Mouse (Mus musculus) heart, embryonic 16.5 days (tissue): ENCODE results near the gene Pfdn2. TPM values are rescaled to one million over a fixed set of nuclear protein-coding genes. Genes with fewer than 3 reads are reported as not detected.
"Not testable (repeated sequence)": the region's sequence is repeated elsewhere in the genome, so short reads cannot be mapped to it uniquely, and the experiment has no call there.

Experiments
- ATAC-seq: fragments of 200-750 bp; cut with Nextera tagmentation; replicated peaks from 2 replicates; pipeline ENCODE4 v1.8.0; 2017; ENCODE audit warnings: moderate number of reproducible peaks; ENCODE audit not compliant: insufficient read depth, low FRiP score; ENCODE audit errors: extremely low read depth
- H3K27ac ChIP-seq: fragments of 300-500 bp; sonication (generic); 2 replicates; pipeline ENCODE4 v1.5.1; 2014; ENCODE audit warnings: mild to moderate bottlenecking, low read length, control low read depth, moderate library complexity
- H3K27me3 ChIP-seq: fragments of 300-500 bp; sonication (generic); 2 replicates; pipeline ENCODE4 v1.6.1; 2014; ENCODE audit warnings: low read length, mixed read lengths; ENCODE audit not compliant: control insufficient read depth, insufficient read depth
- H3K36me3 ChIP-seq: fragments of 300-500 bp; sonication (generic); 2 replicates; pipeline ENCODE4 v1.6.1; 2014; ENCODE audit not compliant: control insufficient read depth, insufficient read depth
- H3K4me1 ChIP-seq: fragments of 300-500 bp; sonication (generic); 2 replicates; pipeline ENCODE4 v1.6.1; 2014; ENCODE audit warnings: low read length, mixed read lengths; ENCODE audit not compliant: control insufficient read depth, insufficient read depth
- H3K4me2 ChIP-seq: fragments of 300-500 bp; sonication (generic); 2 replicates; pipeline ENCODE4 v1.6.1; 2014; ENCODE audit warnings: low read depth, mild to moderate bottlenecking, control low read depth, low read length
- H3K4me3 ChIP-seq: fragments of 300-500 bp; sonication (generic); 2 replicates; pipeline ENCODE4 v1.5.1; 2014; ENCODE audit warnings: mild to moderate bottlenecking, control low read depth, low read length
- H3K9ac ChIP-seq: fragments of 300-500 bp; sonication (generic); 2 replicates; pipeline ENCODE4 v1.6.1; 2014; ENCODE audit warnings: low read length, control low read depth
- H3K9me3 ChIP-seq: fragments of 300-500 bp; sonication (generic); replicated peaks from 2 replicates; pipeline ENCODE4 v1.6.1; 2016; ENCODE audit warnings: low read length; ENCODE audit not compliant: control insufficient read depth
- WGBS: fragments of 180-500 bp; shearing (Covaris S2); extraction: QIAGEN DNeasy Blood & Tissue Kit; methylation state at CpG from one replicate; pipeline ENCODE4 v1.1.7; 2014; 5-methylcytosine and 5-hydroxymethylcytosine counted together
- polyA plus RNA-seq: library from polyadenylated mRNA; unstranded; fragments of >200 nt; fragmentation: Nextera tagmentation; extraction: Ambion mirVana; gene quantifications from 2 replicates; pipeline ENCODE4 v1.2.1, GENCODE M21; 2015

The Pfdn2 gene
- polyA plus RNA-seq = 76.4 and 84.5 TPM in 2 replicates

GRCm38 (mm10) chr1:171345225-171346094 lies at the start of gene Pfdn2, which contains the start of gene Nit1:
Gene Pfdn2 (plus strand): TSS chr1:171345670.
Gene Nit1 (minus strand): TSS chr1:171345646.
- Histone ChIP-seq H3K9me3 (0 out of 2 replicates have a peak, but pooled peaks cover 4% of the 10 kb centered on the region), H3K4me3 (peak within 1 kb of the TSS; percentile 77), H3K4me2 (peak within 1 kb of the TSS; percentile 65), H3K36me3 (peaks cover 20% of the 10 kb centered on the region), H3K27me3 (no peaks in the 10 kb centered on the region), H3K27ac (peak within 1 kb of the TSS; percentile 69), H3K9ac (peak within 1 kb of the TSS; percentile 80), H3K4me1 (peaks cover 12% of the 10 kb centered on the region)
- peak; percentile 90 for ATAC-seq
- under 1% methylated on average over 52 of the region's 53 CpGs for WGBS

GRCm38 (mm10) chr1:171298226-171298625 lies 47.2 kb upstream of the Pfdn2 start:
- Histone ChIP-seq H3K27ac (no peak overlapping the region), H3K4me1 (peaks cover 6% of the 10 kb centered on the region), H3K4me3 (no peak overlapping the region), H3K4me2 (no peak overlapping the region), H3K9me3 (no peaks in the 10 kb centered on the region), H3K27me3 (peaks cover 6% of the 10 kb centered on the region; the same call in 1 of the 2 replicates), H3K9ac (no peak overlapping the region), H3K36me3 (no peaks in the 10 kb centered on the region)
- no peak for ATAC-seq
- 53% methylated on average over 3 of the region's 3 CpGs for WGBS

- not testable (repeated sequence) for H3K36me3 ChIP-seq, H3K4me1 ChIP-seq, H3K27ac ChIP-seq, H3K4me2 ChIP-seq, H3K27me3 ChIP-seq, H3K4me3 ChIP-seq, H3K9me3 ChIP-seq, ATAC-seq, H3K9ac ChIP-seq
- WGBS = 69% methylated on average over 5 of the region's 5 CpGs
Measured at GRCm38 (mm10) chr1:171306157-171306556, 39.3 kb upstream of the Pfdn2 start.

- Histone ChIP-seq H3K27me3 (no peaks in the 10 kb centered on the region), H3K4me3 (no peak overlapping the region), H3K36me3 (no peaks in the 10 kb centered on the region), H3K9ac (no peak overlapping the region), H3K27ac (no peak overlapping the region), H3K9me3 (no peaks in the 10 kb centered on the region), H3K4me1 (no peaks in the 10 kb centered on the region), H3K4me2 (no peak overlapping the region)
- no peak for ATAC-seq
- WGBS = 71% methylated on average over 2 of the region's 2 CpGs
Measured at GRCm38 (mm10) chr1:171309321-171309720, 36.1 kb upstream of the Pfdn2 start.

- no peak overlapping the region for H3K27ac ChIP-seq
- H3K4me3 ChIP-seq = peak overlapping the region; percentile 30
- H3K36me3 ChIP-seq = no peaks in the 10 kb centered on the region
- H3K9me3 ChIP-seq = no peaks in the 10 kb centered on the region
- WGBS = 20% methylated on average over 7 of the region's 7 CpGs
- ATAC-seq = no peak
- H3K4me2 ChIP-seq = peak overlapping the region; percentile 50
- 0 out of 2 replicates have a peak, but pooled peaks cover 2% of the 10 kb centered on the region for H3K4me1 ChIP-seq
- peak overlapping the region; percentile 20; the same call in 1 of the 2 replicates for H3K9ac ChIP-seq
- no peaks in the 10 kb centered on the region for H3K27me3 ChIP-seq
Measured at GRCm38 (mm10) chr1:171319748-171320147, 25.7 kb upstream of the Pfdn2 start.

- Histone ChIP-seq H3K4me2 (peak overlapping the region; percentile 50), H3K4me1 (0 out of 2 replicates have a peak, but pooled peaks cover 2% of the 10 kb centered on the region), H3K9ac (peak overlapping the region; percentile 20; the same call in 1 of the 2 replicates), H3K4me3 (peak overlapping the region; percentile 30), H3K27ac (no peak overlapping the region), H3K27me3 (no peaks in the 10 kb centered on the region), H3K9me3 (no peaks in the 10 kb centered on the region), H3K36me3 (no peaks in the 10 kb centered on the region)
- 29% methylated on average over 5 of the region's 5 CpGs for WGBS
- no peak for ATAC-seq
Measured at GRCm38 (mm10) chr1:171320151-171320550, 25.3 kb upstream of the Pfdn2 start.

- Histone ChIP-seq H3K4me3 (no peak overlapping the region), H3K9ac (no peak overlapping the region), H3K4me2 (no peak overlapping the region), H3K36me3 (no peaks in the 10 kb centered on the region), H3K9me3 (no peaks in the 10 kb centered on the region), H3K27ac (no peak overlapping the region), H3K4me1 (0 out of 2 replicates have a peak, but pooled peaks cover 5% of the 10 kb centered on the region), H3K27me3 (no peaks in the 10 kb centered on the region)
- no peak for ATAC-seq
Measured at GRCm38 (mm10) chr1:171321415-171321814, 24.1 kb upstream of the Pfdn2 start.

GRCm38 (mm10) chr1:171322012-171322411 lies 23.5 kb upstream of the Pfdn2 start:
- Histone ChIP-seq H3K27me3 (no peaks in the 10 kb centered on the region), H3K4me2 (no peak overlapping the region), H3K36me3 (no peaks in the 10 kb centered on the region), H3K9me3 (no peaks in the 10 kb centered on the region), H3K27ac (no peak overlapping the region), H3K4me1 (0 out of 2 replicates have a peak, but pooled peaks cover 5% of the 10 kb centered on the region), H3K4me3 (no peak overlapping the region), H3K9ac (no peak overlapping the region)
- ATAC-seq = no peak
- 90% methylated on average over 1 of the region's 1 CpGs for WGBS

- Histone ChIP-seq H3K27ac (no peak overlapping the region), H3K4me2 (no peak overlapping the region), H3K36me3 (no peaks in the 10 kb centered on the region), H3K9me3 (no peaks in the 10 kb centered on the region), H3K27me3 (no peaks in the 10 kb centered on the region), H3K4me3 (no peak overlapping the region), H3K4me1 (peaks cover 18% of the 10 kb centered on the region), H3K9ac (no peak overlapping the region)
- WGBS = 71% methylated on average over 2 of the region's 2 CpGs
- ATAC-seq = no peak
Measured at GRCm38 (mm10) chr1:171325571-171325970, 19.9 kb upstream of the Pfdn2 start.
